8 mouse cellular contexts compared by ENCODE assay signal in the genomic region with DNA sequence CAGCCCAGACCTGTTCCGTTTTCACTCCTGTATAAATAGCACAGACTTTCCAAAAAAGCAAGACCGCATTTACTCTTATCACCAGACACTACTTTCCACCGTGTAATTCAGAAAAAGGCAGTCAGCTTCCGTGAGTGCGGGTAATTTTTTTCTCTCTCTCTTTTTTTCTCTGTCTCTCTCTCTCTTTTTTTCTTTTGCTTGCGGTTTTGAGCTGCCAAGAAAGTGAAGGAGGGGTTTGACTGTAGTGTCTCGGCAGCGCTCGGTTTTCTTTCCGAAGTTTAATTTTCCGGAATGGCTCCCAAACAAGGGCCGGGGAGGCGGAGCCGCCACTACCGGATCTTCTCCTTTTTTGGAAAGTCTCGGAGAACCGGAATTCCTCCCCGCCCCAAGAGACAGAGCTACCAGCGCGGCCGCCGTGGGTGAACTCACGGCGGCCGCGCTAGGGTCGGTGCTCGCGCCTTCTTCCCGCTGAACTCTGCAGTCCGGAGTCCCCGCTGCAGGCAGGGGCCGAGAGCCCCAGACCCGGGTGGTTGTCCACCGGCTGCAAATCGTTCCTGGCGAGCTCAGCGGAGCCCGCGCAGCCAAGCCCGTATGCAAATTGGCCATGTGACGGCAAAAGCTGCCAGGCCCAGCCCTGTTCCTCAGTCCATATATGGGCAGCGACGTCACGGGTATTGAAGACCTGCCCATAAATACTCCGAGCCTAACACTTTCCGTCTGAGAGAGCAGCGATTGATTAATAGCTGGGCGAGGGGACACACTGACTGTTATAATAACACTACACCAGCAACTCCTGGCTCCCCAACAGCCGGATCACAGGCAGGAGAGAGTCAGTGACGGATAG. TPM values are rescaled to one million over a fixed set of nuclear protein-coding genes. Genes with fewer than 3 reads are reported as not detected.
A peak's percentile ranks its signal among the peaks of the same experiment; 100 is the strongest.
DNase-seq lines count a peak whose midpoint lies in the region; ATAC-seq and TF ChIP-seq lines count a peak whose summit lies in the region.

No protein-coding gene starts in this region.

- peaks cover 6% of the 10 kb centered on the region; the same call in 1 of the 2 replicates for H3K4me1 ChIP-seq in brown adipose tissue, adult 24 weeks (ENCODE audit: control insufficient read depth, insufficient read depth, insufficient read length, low read length)
- peaks cover 49% of the 10 kb centered on the region for H3K4me1 ChIP-seq in heart, embryonic 15.5 days (replicated peaks)
- no peaks in the 10 kb centered on the region for H3K4me1 ChIP-seq in liver, embryonic 14.5 days (replicated peaks; ENCODE audit: control insufficient read depth in 2 of 2, insufficient read depth in 2 of 2, low read length in 1 of 2)
- peaks cover 20% of the 10 kb centered on the region; the same call in 1 of the 2 replicates for H3K4me1 ChIP-seq in neural tube, embryonic 11.5 days (ENCODE audit: control insufficient read depth, insufficient read depth, low read length)
- peaks cover 7% of the 10 kb centered on the region; the same call in 1 of the 2 replicates for H3K4me1 ChIP-seq in stomach, postnatal 0 days (replicated peaks; ENCODE audit: control insufficient read depth, insufficient read depth)

- no peaks in the 10 kb centered on the region for H3K9me3 ChIP-seq in heart, embryonic 15.5 days (replicated peaks)
- no peaks in the 10 kb centered on the region for H3K9me3 ChIP-seq in liver, embryonic 14.5 days (ENCODE audit: control insufficient read depth, low read length)
- H3K9me3 ChIP-seq in neural tube, embryonic 11.5 days (ENCODE audit: control insufficient read depth, low read length) = no peaks in the 10 kb centered on the region
- H3K9me3 ChIP-seq in stomach, postnatal 0 days (ENCODE audit: control insufficient read depth, low read length) = no peaks in the 10 kb centered on the region

- ATAC-seq in heart, embryonic 15.5 days (replicated peaks; ENCODE audit: insufficient number of reproducible peaks, insufficient read depth, low FRiP score, low read depth) = peak; percentile 81
- peak; percentile 88 for ATAC-seq in liver, embryonic 14.5 days (ENCODE audit: insufficient read depth)
- peak; percentile 80 for ATAC-seq in neural tube, embryonic 11.5 days (ENCODE audit: insufficient read depth, low FRiP score, low TSS enrichment)
- peak; percentile 94 for ATAC-seq in stomach, postnatal 0 days (ENCODE audit: low FRiP score, low TSS enrichment)

- H3K4me2 ChIP-seq in heart, embryonic 15.5 days = peak overlapping the region; percentile 99
- peak overlapping the region; percentile 76 for H3K4me2 ChIP-seq in liver, embryonic 14.5 days (ENCODE audit: low read depth)
- peak overlapping the region; percentile 93 for H3K4me2 ChIP-seq in neural tube, embryonic 11.5 days (ENCODE audit: low read depth)
- H3K4me2 ChIP-seq in stomach, postnatal 0 days (replicated peaks; ENCODE audit: low read depth) = peak overlapping the region; percentile 94

- under 1% methylated on average over 51 of the region's 51 CpGs for WGBS in heart, embryonic 15.5 days
- WGBS in liver, embryonic 14.5 days (ENCODE audit: insufficient replicate concordance) = under 1% methylated on average over 51 of the region's 51 CpGs
- WGBS in neural tube, embryonic 11.5 days = under 1% methylated on average over 51 of the region's 51 CpGs
- under 1% methylated on average over 51 of the region's 51 CpGs for WGBS in stomach, postnatal 0 days

- no peak for TF ChIP-seq CTCF in liver, embryonic 14.5 days (IDR thresholded peaks at IDR 0.05; ENCODE audit: low read depth)
- TF ChIP-seq CTCF in stomach, postnatal 0 days (IDR thresholded peaks at IDR 0.05; ENCODE audit: low read depth) = no peak; the same call in 1 of the 2 replicates

- H3K36me3 ChIP-seq in heart, embryonic 15.5 days = no peaks in the 10 kb centered on the region
- H3K36me3 ChIP-seq in liver, embryonic 14.5 days (replicated peaks; ENCODE audit: control insufficient read depth, insufficient read depth, low read depth) = no peaks in the 10 kb centered on the region
- no peaks in the 10 kb centered on the region for H3K36me3 ChIP-seq in neural tube, embryonic 11.5 days (ENCODE audit: control insufficient read depth, insufficient read depth, low read length)
- no peaks in the 10 kb centered on the region for H3K36me3 ChIP-seq in stomach, postnatal 0 days (ENCODE audit: control insufficient read depth, insufficient read depth, low read length)

- peak; percentile 96 for DNase-seq in CD4-positive, CD25-positive, alpha-beta regulatory T cell, adult 2 months (ENCODE audit: low read depth, low spot score)
- peak; percentile 84 for DNase-seq in fibroblast of lung, adult 2 months (ENCODE audit: low read depth)
- peak; percentile 94 to 95 for DNase-seq in kidney, postnatal 25 days
- peak; percentile 66 to 77 (median 66) for DNase-seq in liver, embryonic 14.5 days (ENCODE audit: low read depth in 3 of 3, low spot score in 3 of 3)
- peak; percentile 86 for DNase-seq in neural tube, embryonic 11.5 days (ENCODE audit: low spot score)
- peak; percentile 92 for DNase-seq in stomach, postnatal 0 days (ENCODE audit: low spot score)

- H3K4me3 ChIP-seq in brown adipose tissue, adult 24 weeks (ENCODE audit: insufficient read depth, low read depth, low read length) = peak overlapping the region; percentile 78
- H3K4me3 ChIP-seq in heart, embryonic 15.5 days = peak overlapping the region; percentile 75
- H3K4me3 ChIP-seq in liver, embryonic 14.5 days (ENCODE audit: insufficient read depth in 1 of 2, low read depth in 2 of 2, low read length in 2 of 2) = peak overlapping the region; percentile 64 to 69
- peak overlapping the region; percentile 38 for H3K4me3 ChIP-seq in neural tube, embryonic 11.5 days (ENCODE audit: low read depth, low read length)
- H3K4me3 ChIP-seq in stomach, postnatal 0 days (ENCODE audit: low read depth, low read length) = peak overlapping the region; percentile 64

- H3K9ac ChIP-seq in heart, embryonic 15.5 days = peak overlapping the region; percentile 65
- H3K9ac ChIP-seq in liver, embryonic 14.5 days (replicated peaks) = no peak overlapping the region
- H3K9ac ChIP-seq in neural tube, embryonic 11.5 days (ENCODE audit: low read length) = peak overlapping the region; percentile 23; the same call in 1 of the 2 replicates
- H3K9ac ChIP-seq in stomach, postnatal 0 days (ENCODE audit: low read length) = peak overlapping the region; percentile 65

- TF ChIP-seq EP300 in liver, embryonic 14.5 days (IDR thresholded peaks at IDR 0.05; ENCODE audit: low read depth) = no peak
- TF ChIP-seq EP300 in stomach, postnatal 0 days (optimal IDR thresholded peaks at IDR 0.05) = no peak

- H3K27ac ChIP-seq in brown adipose tissue, adult 24 weeks (replicated peaks; ENCODE audit: low read depth, low read length) = peak overlapping the region; percentile 68
- peak overlapping the region; percentile 83 for H3K27ac ChIP-seq in heart, embryonic 15.5 days
- no peak overlapping the region for H3K27ac ChIP-seq in liver, embryonic 14.5 days
- H3K27ac ChIP-seq in neural tube, embryonic 11.5 days (ENCODE audit: low read depth, low read length) = no peak overlapping the region
- peak overlapping the region; percentile 82 for H3K27ac ChIP-seq in stomach, postnatal 0 days (replicated peaks)

- H3K27me3 ChIP-seq in heart, embryonic 15.5 days = peaks cover 79% of the 10 kb centered on the region
- peaks cover 81% of the 10 kb centered on the region for H3K27me3 ChIP-seq in liver, embryonic 14.5 days (ENCODE audit: control insufficient read depth, insufficient read depth, low read length)
- peaks cover 80% of the 10 kb centered on the region for H3K27me3 ChIP-seq in neural tube, embryonic 11.5 days (ENCODE audit: control insufficient read depth, insufficient read depth, low read length)
- H3K27me3 ChIP-seq in stomach, postnatal 0 days (ENCODE audit: control insufficient read depth, insufficient read depth, low read length) = peaks cover 16% of the 10 kb centered on the region; the same call in 1 of the 2 replicates

RNA-seq across cellular contexts. Expression of a gene that starts 2.1 kb away (rescaled TPM):
- polyA plus RNA-seq in brown adipose tissue, adult 24 weeks (2012; ENCODE audit: insufficient read depth, insufficient read length, missing spikeins) = 5.2 and 10.0 TPM in 2 replicates
- polyA plus RNA-seq in heart, embryonic 15.5 days (2015; fragmentation: Nextera tagmentation; extraction: Ambion mirVana) = 1.5 and 1.6 TPM in 2 replicates
- 0.01 TPM in 2 replicates for polyA plus RNA-seq in liver, embryonic 14.5 days (2012; rRNA removed)
- polyA plus RNA-seq in liver, embryonic 14.5 days (2014; fragmentation: Nextera tagmentation; extraction: Ambion mirVana) = 0.10 TPM in 1 of 2 replicates, not detected in the other
- polyA plus RNA-seq in neural tube, embryonic 11.5 days (2014; fragmentation: Nextera tagmentation; extraction: Ambion mirVana) = 0.76 and 1.1 TPM in 2 replicates
- polyA plus RNA-seq in stomach, postnatal 0 days (2015; fragmentation: Nextera tagmentation; extraction: Ambion mirVana) = 0.34 and 0.58 TPM in 2 replicates

RNA-seq across cellular contexts. Expression of a gene that starts 11.4 kb away (rescaled TPM):
- polyA plus RNA-seq in brown adipose tissue, adult 24 weeks (2012; ENCODE audit: insufficient read depth, insufficient read length, missing spikeins) = 9.6 and 11.0 TPM in 2 replicates
- 42.1 and 45.1 TPM in 2 replicates for polyA plus RNA-seq in heart, embryonic 15.5 days (2015; fragmentation: Nextera tagmentation; extraction: Ambion mirVana)
- polyA plus RNA-seq in liver, embryonic 14.5 days (2012; rRNA removed) = 2.9 and 3.0 TPM in 2 replicates
- 13.2 and 13.3 TPM in 2 replicates for polyA plus RNA-seq in liver, embryonic 14.5 days (2014; fragmentation: Nextera tagmentation; extraction: Ambion mirVana)
- polyA plus RNA-seq in neural tube, embryonic 11.5 days (2014; fragmentation: Nextera tagmentation; extraction: Ambion mirVana) = 87.2 and 88.8 TPM in 2 replicates
- polyA plus RNA-seq in stomach, postnatal 0 days (2015; fragmentation: Nextera tagmentation; extraction: Ambion mirVana) = 23.6 and 24.2 TPM in 2 replicates

Comparison
In these comparisons a context has a peak if more than half of its experiments do, and no peak if none do; other contexts are left out.
1. H3K27ac ChIP-seq: peak in brown adipose tissue, adult 24 weeks (single experiment), heart, embryonic 15.5 days (single experiment) and stomach, postnatal 0 days (single experiment); none in liver, embryonic 14.5 days (single experiment) and neural tube, embryonic 11.5 days (single experiment).
2. Peak in every context shown above with its lines, with median percentiles within 50 percentile points of each other: DNase-seq, H3K4me3 ChIP-seq, ATAC-seq and H3K4me2 ChIP-seq.